Mouse (Mus musculus) gastrocnemius, postnatal 14 days (tissue): ENCODE results near the gene Ttbk2. TPM values are rescaled to one million over a fixed set of nuclear protein-coding genes. Genes with fewer than 3 reads are reported as not detected.

ENCODE experiments used
- DNase-seq: peaks from one replicate; pipeline ENCODE4 v3.0.0; 2021; ENCODE audit warnings: mixed read lengths
- intact Hi-C: fragments of 180-260 bp; cut with DNase I; formaldehyde crosslinking; loops from one replicate; pipeline ENCODE4 v1.15.1; 2025; ENCODE audit warnings: low total_unique reads
- long read RNA-seq, 2 experiments: library from polyadenylated mRNA; stranded (forward); transcript quantifications; one replicate each; pipeline ENCODE4 v2.0.0; 2021
- total RNA-seq, 2 experiments: library from RNA; stranded (reverse); gene quantifications; 2 replicates each; pipeline ENCODE4 v1.2.3; 2021

The Ttbk2 gene
- total RNA-seq, result 1 to 10 TPM; 7.8 to 8.6 TPM
- long read RNA-seq, experiment 1, partial matches to known transcripts, result 0 of 1 reads
- long read RNA-seq, experiment 1, other reads (novel, unspliced or antisense), result 1 of 1 reads
- long read RNA-seq, experiment 2, partial matches to known transcripts, result 0 of 3 reads
- long read RNA-seq, experiment 2, other reads (novel, unspliced or antisense), result 3 of 3 reads

- intact Hi-C loops, result no loop called here
- peak; percentile 97 for DNase-seq
Observed at GRCm38 (mm10) chr2:120850424-120851082, at the start of gene Ttbk2. Gene Ttbk2 (minus strand): TSS chr2:120850604.

DNA sequence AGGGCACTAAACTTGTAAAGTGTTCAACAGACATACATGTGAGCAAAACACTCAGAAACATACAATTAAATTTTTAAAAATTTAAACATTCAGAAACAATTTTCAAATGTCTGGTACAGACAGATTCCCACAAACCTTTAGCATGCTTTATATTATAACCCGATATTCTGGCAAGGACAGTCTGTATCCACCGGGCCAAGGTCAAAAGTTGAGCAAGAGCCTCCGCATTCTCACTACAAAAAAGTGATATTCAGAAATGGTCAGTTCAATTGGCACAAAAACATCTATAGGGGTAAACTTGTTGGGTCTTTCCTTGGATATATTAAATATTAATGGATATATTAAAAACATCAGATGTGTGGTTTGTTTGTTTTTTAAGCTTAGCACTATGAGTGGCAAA is 46.0 kb upstream of the Ttbk2 start:
- DNase-seq, result no peak
- intact Hi-C loops, result no loop called here

- intact Hi-C loops, result no loop called here
- no peak for DNase-seq
Observed at GRCm38 (mm10) chr2:120887601-120888000, 37.2 kb upstream of the Ttbk2 start.

- intact Hi-C loops, result no loop called here
- no peak for DNase-seq
Observed at GRCm38 (mm10) chr2:120873192-120873591, 22.8 kb upstream of the Ttbk2 start.

DNA sequence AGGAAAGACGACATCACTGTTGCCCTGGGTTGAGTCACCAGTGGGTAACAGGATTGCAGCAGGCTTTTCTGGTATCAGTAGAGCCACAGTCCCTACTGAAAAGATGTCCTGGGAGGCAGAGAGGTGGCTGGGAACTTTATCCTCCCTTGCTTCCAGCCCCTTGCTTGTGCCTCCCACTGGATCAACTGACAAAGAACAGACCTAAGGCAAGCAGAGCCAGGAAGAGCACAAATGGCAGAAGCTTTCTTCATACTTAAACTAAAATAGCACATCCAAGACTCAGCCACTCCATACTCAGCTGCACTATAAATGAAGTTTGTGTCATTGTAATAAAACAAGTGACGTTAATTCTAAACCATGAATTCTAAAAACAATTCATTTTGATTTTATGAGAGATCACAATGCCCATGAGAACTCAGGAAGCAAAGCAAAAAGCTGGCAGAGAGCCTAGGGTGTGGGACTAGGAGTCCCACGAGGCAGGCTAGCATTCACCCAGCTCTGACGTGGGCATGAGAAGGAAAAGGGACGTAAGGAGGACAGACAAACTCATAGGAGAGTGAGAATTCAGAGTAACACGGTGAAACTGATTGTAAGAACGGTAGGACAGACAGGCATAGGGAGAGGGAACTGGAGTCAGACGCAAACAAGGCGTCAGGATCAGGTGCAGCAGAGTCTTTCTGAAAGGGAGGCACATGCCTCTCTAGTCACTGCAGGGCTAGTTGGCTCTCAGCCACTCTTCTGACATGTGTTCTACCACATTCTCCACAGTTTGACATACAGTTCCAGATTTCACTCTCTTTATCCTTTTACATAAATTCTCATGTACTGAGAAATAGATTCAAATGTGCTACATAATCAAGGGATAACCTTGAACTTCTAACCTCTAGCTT is 21.3 kb upstream of the Ttbk2 start:
- intact Hi-C loops, result no loop called here
- no peak for DNase-seq

GRCm38 (mm10) chr2:120867336-120867735 is 16.9 kb upstream of the Ttbk2 start:
- intact Hi-C loops, result loop anchor here (10.0 kb wide), 2 partner anchors 123 to 383 kb away; no protein-coding TSS in a partner anchor
- DNase-seq, result no peak

DNA sequence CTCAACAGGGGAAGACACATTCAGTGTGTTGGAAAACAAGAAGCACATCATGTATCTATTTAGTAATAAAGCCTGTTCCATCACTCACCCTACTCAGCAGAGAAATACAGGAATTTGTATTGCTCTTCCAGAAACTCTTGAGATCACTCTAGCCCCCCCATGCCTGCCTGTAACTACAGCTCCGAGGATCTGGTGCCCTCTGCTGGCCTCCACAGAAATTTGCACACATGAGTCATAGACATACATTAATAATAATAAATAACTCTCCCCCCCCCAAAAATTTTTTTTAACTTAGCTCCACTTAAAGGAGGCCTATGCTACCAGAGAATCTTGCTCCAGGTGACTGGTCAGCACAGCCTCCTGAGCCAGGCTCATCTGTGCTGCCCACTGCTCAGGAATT is 16.2 kb upstream of the Ttbk2 start:
- DNase-seq, result peak; percentile 10
- intact Hi-C loops, result loop anchor here (10.0 kb wide), 2 partner anchors 122 to 382 kb away; no protein-coding TSS in a partner anchor

GRCm38 (mm10) chr2:120863389-120863788 is 13.0 kb upstream of the Ttbk2 start:
- no peak for DNase-seq
- intact Hi-C loops, result loop anchor here (10.0 kb wide), 2 partner anchors 119 to 379 kb away; no protein-coding TSS in a partner anchor

- intact Hi-C loops, result loop anchor here (10.0 kb wide), 2 partner anchors 116 to 376 kb away; no protein-coding TSS in a partner anchor
- no peak for DNase-seq
Observed at GRCm38 (mm10) chr2:120860699-120861098, 10.3 kb upstream of the Ttbk2 start.

GRCm38 (mm10) chr2:120858131-120858530 is 7.7 kb upstream of the Ttbk2 start:
- no peak for DNase-seq

DNA sequence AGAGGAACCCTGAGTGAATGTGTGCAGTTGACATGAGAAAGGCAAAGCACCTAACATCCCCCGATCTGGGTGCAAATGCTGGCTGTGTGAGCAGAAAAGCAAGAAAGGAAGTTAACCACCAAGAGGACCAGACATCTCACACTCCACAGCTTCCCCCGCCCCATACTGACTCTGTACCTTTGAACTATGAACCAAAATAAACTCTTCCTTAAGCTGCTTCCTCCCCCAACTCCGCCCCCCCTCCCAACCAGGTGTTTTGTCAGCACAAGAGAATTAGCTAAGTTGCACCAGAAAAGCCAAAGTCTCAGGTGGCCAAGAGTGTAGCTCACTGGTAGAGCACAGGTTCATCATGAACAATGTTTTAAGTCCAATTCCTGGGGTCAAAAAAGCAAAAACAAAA is 2.7 kb upstream of the Ttbk2 start:
- no peak for DNase-seq

More at GRCm38 (mm10) chr2:120858131-120858530, 7.7 kb upstream of the Ttbk2 start:
- intact Hi-C loops, result no loop called here

DNA sequence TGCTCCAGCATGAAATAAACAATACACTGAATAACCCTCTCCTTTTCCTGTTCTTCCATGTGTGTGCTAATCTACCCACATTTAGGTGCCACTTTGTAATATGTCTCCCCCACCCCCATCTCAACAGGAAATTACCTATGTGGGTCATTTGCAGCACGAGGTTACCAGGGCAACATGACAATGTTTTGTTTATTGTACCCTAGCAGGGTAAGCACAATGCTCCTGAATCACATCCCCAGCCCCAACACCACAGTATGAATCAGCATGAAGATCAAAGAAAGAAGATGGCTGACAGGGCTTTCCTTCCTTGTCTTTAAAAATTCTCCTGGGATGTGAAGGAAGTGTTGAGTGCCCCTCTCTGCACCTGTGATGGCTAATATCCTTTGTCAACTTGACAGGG is 2.2 kb upstream of the Ttbk2 start:
- intact Hi-C loops, result no loop called here
- no peak for DNase-seq

More for the DNA sequence above, 2.7 kb upstream of the Ttbk2 start:
- intact Hi-C loops, result no loop called here

DNA sequence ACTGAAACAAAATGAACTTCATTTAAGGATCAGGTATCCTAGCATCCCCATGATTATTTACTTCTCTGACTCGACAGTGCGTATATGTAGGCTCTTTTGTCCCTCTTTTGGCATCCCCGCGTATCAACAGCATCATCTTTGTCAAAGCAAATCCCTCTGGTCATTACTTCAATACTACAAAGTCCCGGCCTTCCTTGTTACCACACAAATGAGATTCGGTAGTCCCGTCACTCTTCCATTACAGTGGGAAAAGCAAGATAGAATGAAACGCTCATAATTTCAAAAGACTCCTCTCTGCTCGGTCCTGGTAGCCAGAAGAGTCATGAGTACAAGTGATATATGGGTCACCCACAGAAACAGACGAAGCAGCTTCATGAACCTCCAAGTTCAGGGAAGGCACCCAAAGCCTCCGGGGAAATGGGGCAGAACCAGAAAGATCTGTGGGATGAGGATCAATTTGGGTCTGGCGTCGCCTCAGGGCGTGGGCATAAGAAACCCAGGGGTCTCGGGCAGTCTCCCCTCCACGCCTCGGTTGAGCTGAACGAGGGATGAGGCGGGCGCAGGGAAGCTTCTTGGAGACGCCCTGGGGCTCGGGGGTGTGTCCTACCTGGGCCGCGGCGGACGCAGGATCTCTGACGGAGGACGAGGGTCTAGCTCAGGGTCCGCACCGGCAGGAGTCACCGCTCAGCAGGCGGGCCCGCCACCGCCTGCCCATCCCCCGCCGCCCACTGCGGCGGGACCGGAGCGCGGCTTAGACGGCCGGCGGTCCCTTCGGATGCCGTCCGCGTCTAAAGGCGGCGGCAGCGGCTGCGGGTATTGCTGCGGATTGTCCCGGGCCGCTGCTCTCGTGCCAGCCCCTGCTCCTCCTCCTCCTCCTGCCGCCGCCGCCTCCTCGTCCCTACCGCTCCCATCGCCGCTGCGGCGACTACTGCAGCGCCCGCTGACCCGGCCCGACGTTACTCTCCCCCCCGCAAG is 668 bp downstream of the Ttbk2 start, which contains the start of gene Cdan1:
TSS of gene Cdan1 (minus strand) at position 680 of the 975 bp plus-strand sequence.
- intact Hi-C loops, result no loop called here
- peak; percentile 32 for DNase-seq

- intact Hi-C loops, result no loop called here
Observed at GRCm38 (mm10) chr2:120845280-120845679, 5.1 kb downstream of the Ttbk2 start.

GRCm38 (mm10) chr2:120843990-120844389 is 6.4 kb downstream of the Ttbk2 start:
- intact Hi-C loops, result no loop called here
- DNase-seq, result no peak

More at GRCm38 (mm10) chr2:120845280-120845679, 5.1 kb downstream of the Ttbk2 start:
- DNase-seq, result no peak

DNA sequence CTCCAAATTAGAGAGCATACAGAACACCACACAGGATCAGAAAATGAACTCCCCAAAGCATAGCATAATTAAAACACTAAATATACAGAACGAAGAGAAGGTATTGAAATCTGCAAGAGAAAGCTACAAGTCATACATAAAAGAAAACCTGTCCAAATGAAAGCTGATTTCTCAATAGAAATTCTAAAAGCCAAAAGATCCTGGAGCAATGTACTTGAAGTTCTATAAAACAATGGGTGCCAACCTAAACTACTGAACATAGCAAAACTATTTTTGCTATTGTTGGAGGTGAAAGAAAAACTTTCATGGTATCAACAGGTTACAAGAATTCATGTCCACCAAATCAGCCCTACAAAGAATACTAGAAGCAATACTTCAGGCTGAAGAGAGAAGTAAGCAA is 9.2 kb downstream of the Ttbk2 start:
- intact Hi-C loops, result no loop called here
- DNase-seq, result no peak

DNA sequence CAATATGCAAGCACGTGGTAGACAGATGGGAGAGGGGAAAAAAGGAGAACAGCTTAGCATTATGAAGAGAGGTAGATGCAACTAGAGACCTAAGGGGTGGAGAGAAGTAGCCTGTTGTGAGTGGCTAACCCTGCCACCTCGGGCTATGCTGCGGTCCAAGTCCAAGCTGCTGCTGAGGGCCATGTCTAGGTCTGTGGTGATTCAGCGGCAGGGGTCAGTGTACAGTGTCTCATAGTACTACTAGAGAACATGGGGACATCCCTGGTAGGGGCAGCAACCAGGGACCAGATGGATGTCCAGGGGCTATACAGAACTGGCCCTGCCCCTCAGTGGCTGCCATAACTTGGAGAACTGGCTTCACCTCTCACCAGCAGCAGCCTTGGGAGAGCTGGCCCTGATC is 15.2 kb downstream of the Ttbk2 start:
- intact Hi-C loops, result no loop called here

DNA sequence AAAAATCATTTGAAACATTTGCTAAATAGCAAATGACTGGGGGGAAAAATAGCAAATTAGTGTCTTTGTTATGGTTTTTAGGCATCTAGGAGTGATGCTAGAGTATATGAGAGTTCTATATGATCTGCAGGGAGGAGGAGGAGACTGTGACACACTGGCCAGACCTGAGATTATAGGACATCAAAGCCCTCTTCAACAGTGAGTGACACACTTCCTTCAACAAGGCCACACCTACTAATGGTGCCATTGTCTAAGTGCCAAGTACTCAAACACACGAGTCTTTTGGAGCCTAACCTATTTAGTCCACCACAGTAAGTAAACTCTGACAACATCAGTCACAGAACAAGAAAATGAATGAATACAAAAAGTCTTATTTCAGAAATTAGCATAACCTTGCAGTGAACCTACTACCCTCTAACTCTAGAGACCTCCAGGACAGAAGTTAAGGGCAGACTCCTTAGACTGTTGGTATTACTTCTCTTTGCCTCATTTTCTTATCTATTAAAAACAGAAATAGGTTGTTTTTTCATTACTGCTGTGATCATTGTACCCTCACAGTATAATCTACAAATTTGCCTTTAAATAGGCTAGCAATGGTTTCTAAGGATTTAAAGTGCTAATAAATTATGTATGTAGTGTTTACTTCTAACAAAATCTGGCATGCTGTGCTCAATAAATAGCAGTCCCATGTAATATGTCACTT is 23.3 kb downstream of the Ttbk2 start:
- intact Hi-C loops, result no loop called here

More for the DNA sequence above, 15.2 kb downstream of the Ttbk2 start:
- no peak for DNase-seq

More for the DNA sequence above, 23.3 kb downstream of the Ttbk2 start:
- no peak for DNase-seq
